Mouse (Mus musculus) C2C12 (cell line): Measurements from ENCODE around the gene Mepe. TPM values are rescaled to one million over a fixed set of nuclear protein-coding genes. Genes with fewer than 3 reads are reported as not detected.

Source experiments
- H3K27me3 ChIP-seq: one replicate; pipeline ENCODE4 v1.6.1; 2011; ENCODE audit not compliant: control insufficient read depth, insufficient read depth, insufficient read length
- H3K36me3 ChIP-seq: one replicate; pipeline ENCODE4 v1.6.1; 2011; ENCODE audit not compliant: control insufficient read depth, insufficient read depth
- H3K4me3 ChIP-seq: one replicate; pipeline ENCODE4 v1.5.1; 2011; ENCODE audit warnings: mild to moderate bottlenecking, control low read depth; ENCODE audit not compliant: poor library complexity, insufficient read depth, severe bottlenecking
- H3K79me2 ChIP-seq: one replicate; pipeline ENCODE4 v1.6.1; 2011; ENCODE audit not compliant: control insufficient read depth, insufficient read depth
- H3K79me3 ChIP-seq: one replicate; pipeline ENCODE4 v1.6.1; 2011; ENCODE audit warnings: low read depth, control low read depth
- H3ac ChIP-seq: one replicate; pipeline ENCODE3; 2011; ENCODE audit warnings: low read depth; ENCODE audit not compliant: control insufficient read depth, insufficient read length
- CEBPB ChIP-seq: IDR thresholded peaks from one replicate; pipeline ENCODE4 v1.6.1; 2011; ENCODE audit warnings: low read depth, mild to moderate bottlenecking, control low read depth, moderate library complexity
- CTCF ChIP-seq: IDR thresholded peaks from one replicate; pipeline ENCODE4 v1.5.1; 2011; ENCODE audit not compliant: control insufficient read depth, insufficient read depth, insufficient read length
- FOSL1 ChIP-seq: IDR thresholded peaks from one replicate; pipeline ENCODE4 v1.8.0; 2011; ENCODE audit warnings: mild to moderate bottlenecking, low read length; ENCODE audit not compliant: poor library complexity, insufficient read depth, severe bottlenecking
- MAX ChIP-seq: IDR thresholded peaks from one replicate; pipeline ENCODE4 v1.6.1; 2011; ENCODE audit warnings: mild to moderate bottlenecking, control low read depth
- MYOD1 ChIP-seq: IDR thresholded peaks from one replicate; pipeline ENCODE4 v1.6.1; 2011; ENCODE audit warnings: low read depth; ENCODE audit not compliant: control insufficient read depth, insufficient read length
- MYOG ChIP-seq: IDR thresholded peaks from one replicate; pipeline ENCODE4 v1.6.1; 2011; ENCODE audit not compliant: control insufficient read depth, insufficient read length; ENCODE audit errors: extremely low read depth
- USF1 ChIP-seq: IDR thresholded peaks from one replicate; pipeline ENCODE4 v1.6.1; 2011; ENCODE audit warnings: low read depth, mild to moderate bottlenecking, control low read depth, moderate library complexity
- polyA plus RNA-seq: library from polyadenylated mRNA; unstranded; fragments of >200 nt; fragmentation: generic; extraction: Trizol; gene quantifications from one replicate; pipeline ENCODE4 v1.2.1, GENCODE M21; 2012; ENCODE audit warnings: missing spikeins

Mepe gene
- polyA plus RNA-seq, 1 experiment: not detected

DNA sequence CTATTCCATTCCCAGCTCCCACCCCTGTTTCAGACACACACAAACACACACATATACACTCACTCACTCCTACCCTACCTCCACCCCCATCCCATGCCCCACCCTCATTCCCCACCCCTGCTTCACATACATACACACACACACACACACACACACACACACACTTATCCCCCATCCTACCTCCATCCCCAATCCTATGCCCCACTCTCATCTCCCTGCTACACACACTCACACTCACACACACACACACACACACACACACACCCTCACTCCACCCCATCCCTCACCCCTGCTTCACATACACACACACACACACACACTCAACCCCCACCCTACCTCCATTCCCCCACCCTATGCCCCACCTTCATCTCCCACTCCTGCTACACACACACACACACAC, 2.7 kb downstream of the Mepe start:
- Histone ChIP-seq H3K36me3 (no peaks in the 10 kb centered on the region), H3ac (no peak overlapping the region), H3K4me3 (no peak overlapping the region), H3K79me2 (no peaks in the 10 kb centered on the region), H3K79me3 (no peaks in the 10 kb centered on the region), H3K27me3 (no peaks in the 10 kb centered on the region)
- TF ChIP-seq MAX: no peak
- TF ChIP-seq MYOD1: no peak
- TF ChIP-seq MYOG: no peak
- TF ChIP-seq FOSL1: no peak
- TF ChIP-seq USF1: no peak
- TF ChIP-seq CTCF: no peak
- no peak for TF ChIP-seq CEBPB

GRCm38 (mm10) chr5:104328317-104328850, 3.3 kb downstream of the Mepe start:
- Histone ChIP-seq H3K4me3 (no peak overlapping the region), H3K27me3 (no peaks in the 10 kb centered on the region), H3K79me3 (no peaks in the 10 kb centered on the region), H3K79me2 (no peaks in the 10 kb centered on the region), H3ac (no peak overlapping the region), H3K36me3 (no peaks in the 10 kb centered on the region)
- TF ChIP-seq MAX (no peak), CEBPB (no peak), USF1 (no peak), MYOG (no peak), MYOD1 (no peak), FOSL1 (no peak), CTCF (no peak)

DNA sequence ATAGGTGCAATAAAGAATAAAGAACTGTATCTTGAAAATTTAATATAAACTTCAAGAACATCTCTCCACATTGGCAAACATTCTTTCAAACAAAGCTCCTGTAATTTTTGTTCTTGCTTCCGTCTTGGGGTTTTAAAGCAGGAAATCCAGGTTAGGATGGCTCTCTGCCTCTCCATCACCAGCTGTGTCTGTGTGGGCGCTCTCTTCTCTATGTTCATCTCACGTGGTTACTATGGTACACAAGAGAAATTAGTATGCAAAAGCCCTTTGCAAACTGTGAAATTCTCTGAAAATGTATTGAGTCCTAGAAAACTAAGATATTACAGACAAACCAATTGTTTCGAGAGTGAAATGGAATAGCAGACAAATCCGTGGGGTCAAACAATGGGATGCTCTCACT, 4.3 kb downstream of the Mepe start:
- no peak for TF ChIP-seq MYOD1
- TF ChIP-seq MYOG: no peak
- no peak for TF ChIP-seq MAX
- no peak for TF ChIP-seq CTCF
- no peak for TF ChIP-seq FOSL1
- no peak for TF ChIP-seq CEBPB
- no peak for TF ChIP-seq USF1
- no peak overlapping the region for H3K4me3 ChIP-seq
- H3K36me3 ChIP-seq: no peaks in the 10 kb centered on the region
- no peaks in the 10 kb centered on the region for H3K27me3 ChIP-seq
- no peaks in the 10 kb centered on the region for H3K79me2 ChIP-seq
- H3K79me3 ChIP-seq: no peaks in the 10 kb centered on the region
- no peak overlapping the region for H3ac ChIP-seq

DNA sequence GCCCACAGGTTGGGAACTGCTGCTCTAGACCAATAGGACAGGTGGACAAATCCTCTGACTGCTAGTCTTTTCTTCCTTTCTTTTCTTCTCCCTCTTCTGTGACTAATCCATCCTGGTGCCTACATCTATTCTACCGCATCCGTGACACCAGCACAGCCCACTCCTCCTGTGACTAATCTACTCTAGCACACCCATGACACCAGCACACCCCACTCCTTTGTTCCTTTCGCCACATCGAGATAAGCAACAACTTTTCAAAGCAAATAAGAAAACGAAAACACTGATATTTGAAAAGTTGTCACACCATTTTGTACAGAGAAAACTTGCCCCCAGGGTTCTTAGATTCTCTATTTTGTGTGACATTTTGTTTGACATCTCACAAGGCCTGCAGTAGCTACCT, 5.0 kb downstream of the Mepe start:
- H3ac ChIP-seq: no peak overlapping the region
- TF ChIP-seq USF1 (no peak), CTCF (no peak), CEBPB (no peak), MAX (no peak), MYOD1 (no peak), FOSL1 (no peak)
- no peaks in the 10 kb centered on the region for H3K79me3 ChIP-seq
- H3K27me3 ChIP-seq: no peaks in the 10 kb centered on the region
- H3K4me3 ChIP-seq: no peak overlapping the region
- H3K36me3 ChIP-seq: no peaks in the 10 kb centered on the region
- H3K79me2 ChIP-seq: no peaks in the 10 kb centered on the region

DNA sequence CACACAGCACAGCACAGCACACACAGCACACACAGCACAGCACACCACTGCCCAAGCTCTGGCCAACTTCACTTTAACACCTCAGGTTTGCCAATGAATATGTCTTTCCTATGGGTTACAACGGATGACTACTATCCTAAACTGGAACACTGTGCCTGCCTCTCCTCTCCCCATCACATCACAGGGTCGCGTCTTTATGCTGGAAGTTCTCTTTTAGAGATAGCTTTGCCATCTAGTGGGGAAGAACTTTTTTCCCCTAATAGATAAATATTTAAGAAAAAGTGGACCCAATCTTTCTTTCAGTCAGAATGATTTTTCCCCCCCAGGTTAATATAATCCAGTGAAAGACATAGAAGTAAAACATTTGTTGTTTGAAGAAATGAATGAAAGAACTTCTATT, 7.2 kb downstream of the Mepe start:
- H3K79me3 ChIP-seq: no peaks in the 10 kb centered on the region
- TF ChIP-seq MAX: no peak
- TF ChIP-seq MYOD1: no peak
- no peak for TF ChIP-seq USF1
- no peak for TF ChIP-seq FOSL1
- TF ChIP-seq CTCF: no peak
- no peak for TF ChIP-seq CEBPB
- TF ChIP-seq MYOG: no peak
- no peak overlapping the region for H3ac ChIP-seq
- H3K4me3 ChIP-seq: no peak overlapping the region
- H3K36me3 ChIP-seq: no peaks in the 10 kb centered on the region
- H3K27me3 ChIP-seq: no peaks in the 10 kb centered on the region
- no peaks in the 10 kb centered on the region for H3K79me2 ChIP-seq

- Histone ChIP-seq H3K36me3 (no peaks in the 10 kb centered on the region), H3K27me3 (no peaks in the 10 kb centered on the region), H3K79me2 (no peaks in the 10 kb centered on the region), H3ac (no peak overlapping the region), H3K4me3 (no peak overlapping the region), H3K79me3 (no peaks in the 10 kb centered on the region)
- TF ChIP-seq FOSL1: no peak
- no peak for TF ChIP-seq USF1
- peak; percentile 28 for TF ChIP-seq CTCF
- no peak for TF ChIP-seq MAX
- no peak for TF ChIP-seq CEBPB
- no peak for TF ChIP-seq MYOG
- no peak for TF ChIP-seq MYOD1
Observed at GRCm38 (mm10) chr5:104333231-104333640, 8.1 kb downstream of the Mepe start.
